Mouse (Mus musculus): ENCODE data around the gene Ribc2.

- TF ChIP-seq GATA1 (IDR thresholded peaks at IDR 0.05; ENCODE audit: low read length) (no peak), TAL1 (IDR thresholded peaks at IDR 0.05; ENCODE audit: low read length) (no peak)
Measured at GRCm38 (mm10) chr15:85143161-85143560, 11.3 kb downstream of the Ribc2 start.
